ENCODE assay signal across 8 mouse cellular contexts in genomic region chr4:32238921-32239748, GRCm38 (mm10). TPM values are rescaled to one million over a fixed set of nuclear protein-coding genes. Genes with fewer than 3 reads are reported as not detected.
A peak's percentile ranks its signal among the peaks of the same experiment; 100 is the strongest.
DNase-seq lines count a peak whose midpoint lies in the region; ATAC-seq and TF ChIP-seq lines count a peak whose summit lies in the region.

No protein-coding gene starts in this region.

- peak overlapping the region; percentile 90 for H3K4me2 ChIP-seq in forebrain, embryonic 12.5 days
- peak overlapping the region; percentile 98 for H3K4me2 ChIP-seq in heart, postnatal 0 days (ENCODE audit: low read depth, low read length)
- peak overlapping the region; percentile 94 for H3K4me2 ChIP-seq in lung, embryonic 16.5 days (ENCODE audit: low read depth, low read length)

- H3K36me3 ChIP-seq in forebrain, embryonic 12.5 days (replicated peaks), result no peaks in the 10 kb centered on the region
- H3K36me3 ChIP-seq in heart, postnatal 0 days (replicated peaks; ENCODE audit: control insufficient read depth, insufficient read depth, low read length), result no peaks in the 10 kb centered on the region
- H3K36me3 ChIP-seq in lung, embryonic 16.5 days (ENCODE audit: control insufficient read depth, insufficient read depth, low read length), result no peaks in the 10 kb centered on the region

- no peak for TF ChIP-seq POLR2A in bone marrow macrophage, adult 2 months (IDR thresholded peaks at IDR 0.05; ENCODE audit: borderline replicate concordance, low read depth, low read length)

- peak overlapping the region; percentile 91 for H3K9ac ChIP-seq in forebrain, embryonic 12.5 days
- H3K9ac ChIP-seq in heart, postnatal 0 days (replicated peaks; ENCODE audit: low read depth, low read length), result peak overlapping the region; percentile 93
- peak overlapping the region; percentile 91 for H3K9ac ChIP-seq in lung, embryonic 16.5 days (ENCODE audit: low read length)

- H3K27me3 ChIP-seq in forebrain, embryonic 12.5 days, result peaks cover 17% of the 10 kb centered on the region
- H3K27me3 ChIP-seq in heart, postnatal 0 days (ENCODE audit: control insufficient read depth, insufficient read depth, low read length), result no peaks in the 10 kb centered on the region
- H3K27me3 ChIP-seq in lung, embryonic 16.5 days (ENCODE audit: control insufficient read depth, insufficient read depth, low read depth, low read length), result no peaks in the 10 kb centered on the region

- WGBS in forebrain, embryonic 12.5 days, result under 1% methylated on average over 80 of the region's 100 CpGs
- under 1% methylated on average over 50 of the region's 100 CpGs for WGBS in heart, postnatal 0 days
- under 1% methylated on average over 71 of the region's 100 CpGs for WGBS in lung, embryonic 16.5 days

- DNase-seq in CD8-positive naive resting alpha-beta T cell, adult 2 months (ENCODE audit: low read depth in 2 of 2, low spot score in 2 of 2), result peak; percentile 74
- DNase-seq in heart, postnatal 0 days (ENCODE audit: low spot score), result peak; percentile 80
- peak; percentile 79 to 88 for DNase-seq in kidney, postnatal 25 days
- DNase-seq in ovary, adult 18-20 months (ENCODE audit: low spot score), result peak; percentile 64
- DNase-seq in thymus, postnatal 0 days (ENCODE audit: low spot score), result peak; percentile 60

- peak; percentile 70 for ATAC-seq in forebrain, embryonic 12.5 days (ENCODE audit: low FRiP score)
- peak; percentile 74 for ATAC-seq in heart, postnatal 0 days (ENCODE audit: insufficient read depth, low read depth)
- ATAC-seq in lung, embryonic 16.5 days (ENCODE audit: low read depth), result peak; percentile 85

- no peak overlapping the region for H3K27ac ChIP-seq in bone marrow macrophage, adult 2 months (ENCODE audit: insufficient read depth, low read depth, low read length)
- H3K27ac ChIP-seq in forebrain, embryonic 12.5 days, result peak overlapping the region; percentile 97
- H3K27ac ChIP-seq in heart, postnatal 0 days (ENCODE audit: low read depth), result peak overlapping the region; percentile 96
- peak overlapping the region; percentile 97 for H3K27ac ChIP-seq in lung, embryonic 16.5 days (ENCODE audit: low read length)

- no peaks in the 10 kb centered on the region for H3K9me3 ChIP-seq in forebrain, embryonic 12.5 days
- no peaks in the 10 kb centered on the region for H3K9me3 ChIP-seq in heart, postnatal 0 days (replicated peaks; ENCODE audit: control insufficient read depth, low read length)
- H3K9me3 ChIP-seq in lung, embryonic 16.5 days (ENCODE audit: control insufficient read depth, low read length), result no peaks in the 10 kb centered on the region

- TF ChIP-seq CTCF in bone marrow macrophage, adult 2 months (IDR thresholded peaks at IDR 0.05; ENCODE audit: low read depth, low read length), result no peak
- peak; percentile 22; the same call in 1 of the 2 replicates for TF ChIP-seq CTCF in heart, postnatal 0 days (IDR thresholded peaks at IDR 0.05; ENCODE audit: low read depth)

- H3K4me1 ChIP-seq in bone marrow macrophage, adult 2 months (ENCODE audit: control insufficient read depth, insufficient read depth, low read length), result no peaks in the 10 kb centered on the region
- H3K4me1 ChIP-seq in forebrain, embryonic 12.5 days, result peaks cover 52% of the 10 kb centered on the region
- 0 out of 2 replicates have a peak, but pooled peaks cover 6% of the 10 kb centered on the region for H3K4me1 ChIP-seq in heart, postnatal 0 days (ENCODE audit: control insufficient read depth, insufficient read depth)
- H3K4me1 ChIP-seq in lung, embryonic 16.5 days (replicated peaks; ENCODE audit: control insufficient read depth, insufficient read depth, low read length), result peaks cover 34% of the 10 kb centered on the region

- no peak for TF ChIP-seq EP300 in heart, postnatal 0 days (IDR thresholded peaks at IDR 0.05; ENCODE audit: low read depth)

- H3K4me3 ChIP-seq in bone marrow macrophage, adult 2 months (ENCODE audit: insufficient read depth, low read length), result peak overlapping the region; percentile 65
- H3K4me3 ChIP-seq in forebrain, embryonic 12.5 days (replicated peaks), result peak overlapping the region; percentile 91
- H3K4me3 ChIP-seq in heart, postnatal 0 days (ENCODE audit: low read depth, low read length), result peak overlapping the region; percentile 96
- peak overlapping the region; percentile 90 for H3K4me3 ChIP-seq in lung, embryonic 16.5 days (ENCODE audit: low read length)

RNA-seq across cellular contexts. Expression of gene Bach2, which starts 0.5 kb away (rescaled TPM):
- 0.39 and 1.4 TPM in 2 replicates for polyA plus RNA-seq in bone marrow macrophage, adult 2 months (2012; ENCODE audit: insufficient read depth, insufficient read length, missing spikeins)
- 22.3 and 27.7 TPM in 2 replicates for polyA plus RNA-seq in forebrain, embryonic 12.5 days (2016; fragmentation: Nextera tagmentation; extraction: Ambion mirVana)
- total RNA-seq in heart, postnatal 0 days (2014; rRNA removed; ENCODE audit: low replicate concordance), result 2.1 and 3.1 TPM in 2 replicates
- polyA plus RNA-seq in heart, postnatal 0 days (2015; fragmentation: Nextera tagmentation; extraction: Ambion mirVana), result 2.1 and 2.4 TPM in 2 replicates
- 6.7 and 7.7 TPM in 2 replicates for polyA plus RNA-seq in lung, embryonic 16.5 days (2015; fragmentation: Nextera tagmentation; extraction: Ambion mirVana)
- polyA plus RNA-seq in thymus, postnatal 0 days (2015; fragmentation: Nextera tagmentation; extraction: Ambion mirVana), result 3.7 and 4.8 TPM in 2 replicates
